Mouse (Mus musculus): ENCODE data around the gene Casq2. TPM values are rescaled to one million over a fixed set of nuclear protein-coding genes. Genes with fewer than 3 reads are reported as not detected.

The Casq2 gene
- total RNA-seq, 1 experiment, result 0.54 TPM

DNA sequence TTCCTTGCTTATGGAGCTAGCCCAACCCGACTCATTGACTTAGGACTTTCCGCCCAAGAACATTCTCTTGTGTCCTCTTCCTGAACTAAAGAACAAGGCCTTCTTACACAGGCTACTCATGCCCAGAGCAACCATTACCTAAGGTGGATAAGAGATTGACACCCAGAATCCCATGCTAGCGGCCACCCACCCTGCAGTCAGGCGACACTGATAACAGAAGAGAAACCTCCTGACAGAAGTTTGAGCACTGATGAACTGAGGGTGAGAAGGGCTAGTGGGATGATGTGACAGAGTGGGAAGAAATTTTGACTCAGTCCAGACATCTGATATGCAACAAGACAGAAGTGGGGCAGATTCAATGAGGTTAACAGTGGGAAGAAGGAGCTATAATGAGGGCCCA, 58.2 kb downstream of the Casq2 start:
- Histone ChIP-seq H3K36me3 (ENCODE audit: control insufficient read depth, insufficient read depth, low read length, poor library complexity, severe bottlenecking) (no peaks in the 10 kb centered on the region), H3K9ac (ENCODE audit: insufficient read depth, low read depth, low read length, poor library complexity, severe bottlenecking) (no peak overlapping the region), H3K4me3 (ENCODE audit: insufficient read depth in 1 of 2, low read depth in 1 of 2, low read length in 2 of 2, poor library complexity in 1 of 2, severe bottlenecking in 1 of 2) (no peak overlapping the region), H3K27ac (ENCODE audit: insufficient read depth, low read depth, low read length, poor library complexity, severe bottlenecking) (no peak overlapping the region), H3K4me1 (ENCODE audit: control insufficient read depth in 2 of 2, insufficient read depth in 2 of 2, low read length in 2 of 2, poor library complexity in 1 of 2) (peaks cover 1 to 5% of the 10 kb centered on the region in 2 experiments; a peak in 1 of 4 replicates), H3K9me3 (ENCODE audit: control insufficient read depth, insufficient read depth, low read depth, low read length) (no peaks in the 10 kb centered on the region)
- in situ Hi-C loops (cut with MboI; ENCODE audit: low sequenced_read_pairs in 2 of 2, unreplicated experiment in 2 of 2), result no loop called here
- no peak for DNase-seq (ENCODE audit: low read depth, low spot score)
- TF ChIP-seq CHD2 (IDR thresholded peaks at IDR 0.05; ENCODE audit: low read depth, low read length) (no peak), ZNF384 (IDR thresholded peaks at IDR 0.05; ENCODE audit: low read depth, low read length) (no peak), HCFC1 (IDR thresholded peaks at IDR 0.05; ENCODE audit: borderline replicate concordance, insufficient read depth, low read length) (no peak), MAFK (IDR thresholded peaks at IDR 0.05; ENCODE audit: insufficient read depth, low read depth, low read length) (no peak), ZC3H11A (IDR thresholded peaks at IDR 0.05; ENCODE audit: borderline replicate concordance, low read depth, low read length) (no peak)

DNA sequence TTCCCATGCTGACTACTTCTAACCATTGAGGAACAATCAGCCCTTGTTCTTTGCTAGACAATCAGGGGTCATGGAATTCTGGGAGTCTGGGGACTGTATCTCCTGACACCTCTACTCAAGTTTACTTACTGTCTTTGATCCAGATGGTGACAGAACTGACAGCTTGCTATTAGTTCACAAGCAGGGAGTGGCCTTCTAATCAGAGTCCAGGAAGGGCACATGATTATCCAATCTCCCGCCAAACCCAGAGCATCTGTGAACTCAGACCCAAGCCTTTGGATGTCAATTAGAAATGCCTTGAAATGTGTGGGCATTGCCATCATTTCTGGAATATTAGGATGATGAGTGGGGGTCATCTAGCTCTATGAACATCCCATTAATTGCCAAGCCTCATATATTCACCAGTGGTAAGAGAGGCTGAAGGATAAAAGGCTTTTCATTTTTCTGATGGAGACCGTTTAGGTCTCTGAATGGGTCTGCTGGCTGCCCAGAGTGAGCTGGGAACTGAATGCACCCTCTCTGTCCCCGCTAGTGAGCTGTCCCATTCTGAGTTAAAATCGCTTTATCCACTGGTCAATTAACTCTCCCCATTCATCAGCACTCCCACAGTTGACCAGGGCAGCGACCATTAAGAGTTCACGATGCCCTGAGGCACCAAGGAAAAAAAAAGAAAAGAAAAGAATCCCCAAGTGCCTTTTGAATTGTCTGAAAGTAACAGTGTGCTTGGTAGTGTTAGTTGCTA, 59.6 kb downstream of the Casq2 start:
- in situ Hi-C loops (cut with MboI; ENCODE audit: low sequenced_read_pairs in 2 of 2, unreplicated experiment in 2 of 2), result no loop called here
- no peak for TF ChIP-seq ZC3H11A (IDR thresholded peaks at IDR 0.05; ENCODE audit: borderline replicate concordance, low read depth, low read length)
- no peak for TF ChIP-seq CHD2 (IDR thresholded peaks at IDR 0.05; ENCODE audit: low read depth, low read length)
- no peak for TF ChIP-seq ZNF384 (IDR thresholded peaks at IDR 0.05; ENCODE audit: low read depth, low read length)
- no peak for TF ChIP-seq MAFK (IDR thresholded peaks at IDR 0.05; ENCODE audit: insufficient read depth, low read depth, low read length)
- TF ChIP-seq HCFC1 (IDR thresholded peaks at IDR 0.05; ENCODE audit: borderline replicate concordance, insufficient read depth, low read length), result no peak
- Histone ChIP-seq H3K4me3 (ENCODE audit: insufficient read depth in 1 of 2, low read depth in 1 of 2, low read length in 2 of 2, poor library complexity in 1 of 2, severe bottlenecking in 1 of 2) (no peak overlapping the region), H3K4me1 (ENCODE audit: control insufficient read depth in 2 of 2, insufficient read depth in 2 of 2, low read length in 2 of 2, poor library complexity in 1 of 2) (peaks cover 1 to 5% of the 10 kb centered on the region in 2 experiments; a peak in 1 of 4 replicates), H3K27ac (ENCODE audit: insufficient read depth, low read depth, low read length, poor library complexity, severe bottlenecking) (no peak overlapping the region), H3K36me3 (ENCODE audit: control insufficient read depth, insufficient read depth, low read length, poor library complexity, severe bottlenecking) (no peaks in the 10 kb centered on the region), H3K9me3 (ENCODE audit: control insufficient read depth, insufficient read depth, low read depth, low read length) (no peaks in the 10 kb centered on the region), H3K9ac (ENCODE audit: insufficient read depth, low read depth, low read length, poor library complexity, severe bottlenecking) (no peak overlapping the region)
- no peak for DNase-seq (ENCODE audit: low read depth, low spot score)

DNA sequence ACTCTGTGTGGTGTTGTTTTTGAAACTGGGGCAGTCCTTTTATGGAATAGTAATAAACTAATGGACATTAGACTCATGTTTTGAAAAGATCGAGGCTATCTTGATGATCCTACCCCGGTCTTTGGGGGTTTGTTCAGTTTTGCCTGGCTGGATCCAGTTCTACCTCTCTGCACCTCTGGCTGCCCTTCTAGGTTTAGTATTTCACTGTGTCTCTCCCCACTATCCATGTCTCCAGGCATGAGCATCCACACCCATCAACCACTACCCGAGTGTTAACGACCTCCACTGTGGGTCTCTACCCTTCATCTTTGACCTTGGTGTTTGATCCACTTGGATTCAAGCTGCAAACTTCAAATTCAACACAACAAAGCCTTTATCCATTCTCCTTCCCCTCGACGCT, 60.2 kb downstream of the Casq2 start:
- H3K9me3 ChIP-seq (ENCODE audit: control insufficient read depth, insufficient read depth, low read depth, low read length), result no peaks in the 10 kb centered on the region
- no peak overlapping the region for H3K9ac ChIP-seq (ENCODE audit: insufficient read depth, low read depth, low read length, poor library complexity, severe bottlenecking)
- in situ Hi-C loops (cut with MboI; ENCODE audit: low sequenced_read_pairs in 2 of 2, unreplicated experiment in 2 of 2), result no loop called here
- peaks cover 1 to 5% of the 10 kb centered on the region in 2 experiments; a peak in 1 of 4 replicates for H3K4me1 ChIP-seq (ENCODE audit: control insufficient read depth in 2 of 2, insufficient read depth in 2 of 2, low read length in 2 of 2, poor library complexity in 1 of 2)
- no peaks in the 10 kb centered on the region for H3K36me3 ChIP-seq (ENCODE audit: control insufficient read depth, insufficient read depth, low read length, poor library complexity, severe bottlenecking)
- DNase-seq (ENCODE audit: low read depth, low spot score), result no peak
- H3K27ac ChIP-seq (ENCODE audit: insufficient read depth, low read depth, low read length, poor library complexity, severe bottlenecking), result no peak overlapping the region
- TF ChIP-seq CHD2 (IDR thresholded peaks at IDR 0.05; ENCODE audit: low read depth, low read length) (no peak), ZNF384 (IDR thresholded peaks at IDR 0.05; ENCODE audit: low read depth, low read length) (no peak), ZC3H11A (IDR thresholded peaks at IDR 0.05; ENCODE audit: borderline replicate concordance, low read depth, low read length) (no peak), MAFK (IDR thresholded peaks at IDR 0.05; ENCODE audit: insufficient read depth, low read depth, low read length) (no peak), HCFC1 (IDR thresholded peaks at IDR 0.05; ENCODE audit: borderline replicate concordance, insufficient read depth, low read length) (no peak)
- H3K4me3 ChIP-seq (ENCODE audit: insufficient read depth in 1 of 2, low read depth in 1 of 2, low read length in 2 of 2, poor library complexity in 1 of 2, severe bottlenecking in 1 of 2), result no peak overlapping the region

- in situ Hi-C loops (cut with MboI; ENCODE audit: low sequenced_read_pairs in 2 of 2, unreplicated experiment in 2 of 2), result no loop called here
- Histone ChIP-seq H3K4me1 (ENCODE audit: control insufficient read depth in 2 of 2, insufficient read depth in 2 of 2, low read length in 2 of 2, poor library complexity in 1 of 2) (peaks cover 0 to 5% of the 10 kb centered on the region in 2 experiments; a peak in 1 of 4 replicates), H3K9ac (ENCODE audit: insufficient read depth, low read depth, low read length, poor library complexity, severe bottlenecking) (no peak overlapping the region), H3K27ac (ENCODE audit: insufficient read depth, low read depth, low read length, poor library complexity, severe bottlenecking) (no peak overlapping the region), H3K36me3 (ENCODE audit: control insufficient read depth, insufficient read depth, low read length, poor library complexity, severe bottlenecking) (no peaks in the 10 kb centered on the region), H3K4me3 (ENCODE audit: insufficient read depth in 1 of 2, low read depth in 1 of 2, low read length in 2 of 2, poor library complexity in 1 of 2, severe bottlenecking in 1 of 2) (no peak overlapping the region), H3K9me3 (ENCODE audit: control insufficient read depth, insufficient read depth, low read depth, low read length) (no peaks in the 10 kb centered on the region)
- DNase-seq (ENCODE audit: low read depth, low spot score), result no peak
- TF ChIP-seq ZNF384 (IDR thresholded peaks at IDR 0.05; ENCODE audit: low read depth, low read length), result no peak
- no peak for TF ChIP-seq ZC3H11A (IDR thresholded peaks at IDR 0.05; ENCODE audit: borderline replicate concordance, low read depth, low read length)
Observed at GRCm38 (mm10) chr3:102147189-102147588, 61.0 kb downstream of the Casq2 start.
